Mouse (Mus musculus): ENCODE data around the gene Gm49027.
"Not testable (repeated sequence)": the region's sequence is repeated elsewhere in the genome, so short reads cannot be mapped to it uniquely, and the experiment has no call there.

The Gm49027 gene

GRCm38 (mm10) chr5:123525281-123525680, at the start of gene Gm49027:
TSS of gene Gm49027 (minus strand) at chr5:123525488.
- no peak for DNase-seq (ENCODE audit: low spot score)

DNA sequence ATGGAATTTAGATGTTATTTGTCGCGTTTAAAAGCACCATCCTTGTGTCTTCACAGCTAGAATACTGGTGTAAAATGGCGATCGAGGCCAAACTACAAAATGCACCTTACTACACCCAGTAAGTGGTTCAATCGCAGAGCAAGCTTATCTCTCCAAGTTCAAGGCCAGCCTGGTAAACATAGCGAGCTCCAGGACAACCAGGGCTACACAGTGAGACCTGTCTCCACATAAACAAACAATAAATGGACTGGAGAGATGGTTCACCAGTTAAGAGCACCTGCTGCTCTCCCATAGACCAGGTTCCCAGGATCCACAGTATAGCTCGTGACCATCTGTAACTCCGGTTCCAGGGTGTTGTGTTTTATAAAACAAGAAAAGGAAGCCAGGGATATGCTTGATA, 48.1 kb upstream of the Gm49027 start:
- no peak for DNase-seq (ENCODE audit: low spot score)

- peak; percentile 99 for DNase-seq (ENCODE audit: low spot score)
Measured at GRCm38 (mm10) chr5:123572357-123573186, 47.3 kb upstream of the Gm49027 start, which contains the start of gene Vps33a. TSS of gene Vps33a (minus strand) at chr5:123573038.

DNA sequence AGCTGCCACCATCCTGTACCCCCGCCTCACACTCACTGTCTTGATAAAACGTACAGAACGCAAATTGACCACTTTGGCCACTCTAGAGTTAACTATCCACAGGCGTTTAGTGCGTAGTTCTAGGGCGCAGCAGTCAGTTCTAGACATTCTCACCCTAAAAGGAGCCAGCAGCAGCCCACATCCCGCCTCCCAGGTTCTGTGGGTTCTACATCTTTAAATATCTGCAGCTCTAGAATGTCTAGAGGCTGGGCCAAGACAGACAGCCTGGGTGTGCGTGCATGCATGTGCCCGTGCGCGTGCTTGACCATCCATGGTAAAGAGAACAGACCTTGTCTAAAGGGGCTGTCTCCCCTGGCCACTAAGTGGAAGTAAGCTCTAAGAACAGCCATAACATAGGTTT, 35.8 kb upstream of the Gm49027 start:
- no peak for DNase-seq (ENCODE audit: low spot score)

DNA sequence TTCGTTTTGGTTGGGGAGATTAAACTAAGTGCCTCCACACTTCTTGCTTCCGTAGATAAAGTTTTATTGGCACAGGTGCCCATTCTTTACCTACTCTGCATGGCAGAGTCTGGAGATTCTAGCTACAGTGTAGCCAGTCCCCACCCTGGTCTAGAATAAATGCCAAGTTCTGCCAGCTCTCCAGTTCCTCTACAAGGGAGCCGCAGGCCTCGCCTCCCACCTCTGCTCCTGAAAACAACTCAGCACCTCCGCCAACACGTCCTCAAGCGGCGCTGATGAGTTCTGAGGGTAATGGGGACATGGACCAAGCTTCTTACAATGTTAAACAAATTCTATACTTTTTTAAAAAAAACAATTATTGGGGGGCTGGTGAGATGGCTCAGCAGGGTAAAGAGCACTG, 34.3 kb upstream of the Gm49027 start:
- no peak for DNase-seq (ENCODE audit: low spot score)

DNA sequence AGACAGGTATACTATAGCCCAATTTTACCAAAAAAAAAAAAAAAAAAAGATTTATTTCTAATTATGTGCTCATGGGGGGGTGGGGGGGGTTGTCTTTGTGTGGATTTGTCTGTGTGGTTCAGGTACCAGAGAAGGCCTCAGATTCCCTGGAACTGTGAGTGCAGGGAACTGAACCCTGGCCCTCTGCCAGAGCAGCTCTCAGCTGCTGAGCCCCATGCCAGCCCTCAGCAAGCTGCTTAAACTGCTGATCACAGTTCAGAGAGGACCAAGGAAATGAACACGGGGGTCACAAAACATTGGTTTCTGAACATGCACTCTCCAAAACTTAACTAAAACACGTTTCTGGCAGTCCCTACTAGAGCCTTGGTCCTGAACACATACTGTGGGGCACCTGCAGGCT, 31.2 kb upstream of the Gm49027 start:
- no peak for DNase-seq (ENCODE audit: low spot score)

GRCm38 (mm10) chr5:123555693-123556092, 30.4 kb upstream of the Gm49027 start:
- DNase-seq (ENCODE audit: low spot score) = no peak

- no peak for DNase-seq (ENCODE audit: low spot score)
Measured at GRCm38 (mm10) chr5:123533801-123534200, 8.5 kb upstream of the Gm49027 start.

- no peak for DNase-seq (ENCODE audit: low spot score)
Measured at GRCm38 (mm10) chr5:123530056-123530455, 4.8 kb upstream of the Gm49027 start.

DNA sequence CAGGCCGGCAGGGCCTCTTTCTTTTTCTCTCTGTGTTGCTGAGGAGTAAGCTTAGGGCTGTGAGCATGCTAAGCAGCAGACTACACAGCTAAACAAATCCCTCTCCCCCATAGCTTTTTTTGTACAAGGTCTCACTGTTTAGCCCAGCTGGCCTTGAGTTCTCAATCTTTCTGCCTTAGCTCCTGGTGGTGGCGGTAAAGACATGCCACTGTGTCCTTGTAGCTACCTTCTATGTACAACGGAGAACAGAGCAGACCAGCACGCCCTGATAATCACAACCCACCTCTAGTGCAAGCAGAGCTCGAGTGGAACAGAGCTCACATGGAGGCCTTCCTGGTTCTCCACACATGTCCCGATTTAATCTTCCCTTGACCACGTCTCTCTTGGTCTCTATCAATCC, 3.4 kb upstream of the Gm49027 start:
- no peak for DNase-seq (ENCODE audit: low spot score)

- DNase-seq (ENCODE audit: low spot score) = no peak
Measured at GRCm38 (mm10) chr5:123525916-123526495, 718 bp upstream of the Gm49027 start.

GRCm38 (mm10) chr5:123524393-123524750, 916 bp downstream of the Gm49027 start:
- DNase-seq (ENCODE audit: low spot score) = no peak

- DNase-seq (ENCODE audit: low spot score) = peak; percentile 99
Measured at GRCm38 (mm10) chr5:123523692-123524392, 1.4 kb downstream of the Gm49027 start, which contains the start of gene Diablo. TSS of gene Diablo (minus strand) at chr5:123524176.

DNA sequence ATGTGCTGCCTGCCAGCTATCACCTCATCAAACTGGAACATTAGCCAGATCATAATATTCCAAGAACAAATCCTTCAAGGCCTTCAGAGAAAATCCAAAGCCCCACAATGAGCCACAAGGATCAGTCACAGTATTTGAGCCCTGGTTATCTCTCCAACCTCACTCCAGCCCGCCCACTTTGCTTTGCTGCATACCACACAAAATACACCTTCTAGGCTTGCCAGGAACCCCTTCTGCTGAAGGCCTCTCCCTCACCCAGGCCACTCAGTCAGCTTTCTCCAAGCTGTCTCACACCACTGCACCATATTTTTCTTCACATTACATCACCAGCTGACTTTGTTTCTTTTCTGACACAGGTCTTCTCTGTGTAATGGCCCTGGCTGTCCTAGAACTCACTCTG, 3.1 kb downstream of the Gm49027 start:
- no peak for DNase-seq (ENCODE audit: low spot score)

- no peak for DNase-seq (ENCODE audit: low spot score)
Measured at GRCm38 (mm10) chr5:123521621-123522020, 3.7 kb downstream of the Gm49027 start.

- no peak for DNase-seq (ENCODE audit: low spot score)
Measured at GRCm38 (mm10) chr5:123520666-123521065, 4.6 kb downstream of the Gm49027 start.

- no peak for DNase-seq (ENCODE audit: low spot score)
Measured at GRCm38 (mm10) chr5:123514871-123515270, 10.4 kb downstream of the Gm49027 start.

DNA sequence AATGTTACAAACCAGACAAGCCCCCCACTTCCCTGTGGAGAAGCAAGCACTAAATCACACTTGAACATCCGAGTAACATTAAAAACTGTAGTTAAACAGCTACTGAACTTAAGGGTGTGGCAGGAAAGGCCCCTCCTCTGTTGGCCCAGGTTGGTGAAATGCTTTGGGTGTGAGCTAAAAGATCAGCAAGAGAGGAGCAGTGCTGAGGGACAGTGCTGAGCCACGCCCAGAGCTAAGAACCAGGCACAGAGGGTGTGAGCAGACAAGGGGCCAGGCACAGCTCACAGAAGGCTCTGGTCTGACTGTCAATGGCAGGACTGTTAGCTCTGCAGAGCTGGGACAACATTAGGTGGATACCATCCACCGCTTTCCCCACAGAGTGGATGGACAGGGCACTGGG, 13.2 kb downstream of the Gm49027 start:
- no peak for DNase-seq (ENCODE audit: low spot score)

- not testable (repeated sequence) for DNase-seq (ENCODE audit: low spot score)
Measured at GRCm38 (mm10) chr5:123511426-123511825, 13.9 kb downstream of the Gm49027 start.

- DNase-seq (ENCODE audit: low spot score) = no peak
Measured at GRCm38 (mm10) chr5:123510160-123510559, 15.1 kb downstream of the Gm49027 start, which contains the start of gene B3gnt4. TSS of gene B3gnt4 (plus strand) at chr5:123510460.

GRCm38 (mm10) chr5:123508921-123509320, 16.4 kb downstream of the Gm49027 start:
- DNase-seq (ENCODE audit: low spot score) = no peak

DNA sequence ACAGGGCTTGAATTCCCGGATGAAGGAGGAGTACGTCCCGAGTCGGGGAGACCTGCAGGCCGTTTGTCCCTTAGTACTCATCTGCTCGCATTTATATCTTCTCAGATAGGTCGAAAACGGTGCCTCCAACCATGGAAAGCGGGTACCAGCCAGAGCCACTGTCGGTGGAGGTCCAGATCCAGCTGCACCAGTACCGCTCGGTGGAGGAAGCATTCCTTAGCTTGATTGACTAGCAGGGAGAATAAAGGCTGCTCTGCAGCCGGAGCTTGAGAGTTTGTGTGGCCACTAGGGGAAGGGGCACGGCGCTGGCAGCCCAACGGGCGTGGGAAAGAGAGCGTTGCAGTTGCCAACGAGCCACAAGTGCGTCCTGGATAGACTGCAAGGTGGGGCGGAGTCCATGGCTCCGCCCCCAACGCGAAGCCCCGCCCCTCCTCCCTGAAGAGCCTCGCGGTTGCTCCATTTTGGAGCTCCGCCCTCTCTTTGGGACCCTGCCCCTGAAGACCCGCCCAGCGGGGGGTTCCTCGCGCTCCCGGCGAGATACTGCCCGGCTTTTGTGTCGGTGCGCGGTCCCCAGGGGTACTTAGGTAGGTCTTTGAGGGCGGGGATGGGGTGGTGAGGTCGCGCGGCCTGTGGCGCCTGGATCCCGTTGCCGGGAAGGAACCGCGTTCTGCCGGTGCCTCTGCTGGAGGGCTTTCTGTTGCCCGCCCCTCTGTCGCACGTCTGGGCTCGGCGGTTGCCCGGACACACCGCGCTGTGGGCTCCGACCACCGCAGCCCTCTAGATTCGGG, 17.2 kb downstream of the Gm49027 start:
- peak; percentile 81 for DNase-seq (ENCODE audit: low spot score)
